Mouse (Mus musculus) lung, embryonic 16.5 days (tissue): ENCODE measurements around the gene Erfe. TPM values are rescaled to one million over a fixed set of nuclear protein-coding genes. Genes with fewer than 3 reads are reported as not detected.

Experiments
- ATAC-seq: fragments of 200-750 bp; cut with Nextera tagmentation; 2 replicates; pipeline ENCODE4 v1.8.0; 2017; ENCODE audit warnings: low read depth, mild to moderate bottlenecking, moderate library complexity
- H3K27ac ChIP-seq: fragments of 300-500 bp; sonication (generic); 2 replicates; pipeline ENCODE4 v1.5.1; 2014; ENCODE audit warnings: mild to moderate bottlenecking, control low read depth, low read length
- H3K27me3 ChIP-seq: fragments of 300-500 bp; sonication (generic); 2 replicates; pipeline ENCODE4 v1.6.1; 2014; ENCODE audit warnings: low read depth, low read length, mixed read lengths; ENCODE audit not compliant: control insufficient read depth, insufficient read depth
- H3K36me3 ChIP-seq: fragments of 300-500 bp; sonication (generic); 2 replicates; pipeline ENCODE4 v1.6.1; 2014; ENCODE audit warnings: low read length; ENCODE audit not compliant: control insufficient read depth, insufficient read depth
- H3K4me1 ChIP-seq: fragments of 300-500 bp; sonication (generic); replicated peaks from 2 replicates; pipeline ENCODE4 v1.6.1; 2014; ENCODE audit warnings: low read length, mixed read lengths; ENCODE audit not compliant: control insufficient read depth, insufficient read depth
- H3K4me2 ChIP-seq: fragments of 300-500 bp; sonication (generic); 2 replicates; pipeline ENCODE4 v1.6.1; 2014; ENCODE audit warnings: low read depth, low read length, control low read depth
- H3K4me3 ChIP-seq: fragments of 300-500 bp; sonication (generic); 2 replicates; pipeline ENCODE4 v1.5.1; 2014; ENCODE audit warnings: mild to moderate bottlenecking, low read length, control low read depth
- H3K9ac ChIP-seq: fragments of 300-500 bp; sonication (generic); 2 replicates; pipeline ENCODE4 v1.6.1; 2014; ENCODE audit warnings: low read length, control low read depth
- H3K9me3 ChIP-seq: fragments of 300-500 bp; sonication (generic); 2 replicates; pipeline ENCODE4 v1.6.1; 2016; ENCODE audit warnings: low read length; ENCODE audit not compliant: control insufficient read depth
- WGBS: fragments of 180-500 bp; shearing (Covaris S2); extraction: QIAGEN DNeasy Blood & Tissue Kit; methylation state at CpG from one replicate; pipeline ENCODE4 v1.1.7; 2014; 5-methylcytosine and 5-hydroxymethylcytosine counted together
- polyA plus RNA-seq: library from polyadenylated mRNA; unstranded; fragments of >200 nt; fragmentation: Nextera tagmentation; extraction: Ambion mirVana; gene quantifications from 2 replicates; pipeline ENCODE4 v1.2.1, GENCODE M21; 2015

Erfe gene
- polyA plus RNA-seq = 1.6 and 2.2 TPM in 2 replicates

- Histone ChIP-seq H3K4me3 (peak within 1 kb of the TSS; percentile 56), H3K4me2 (peak within 1 kb of the TSS; percentile 96), H3K9ac (peak within 1 kb of the TSS; percentile 77), H3K4me1 (peaks cover 4% of the 10 kb centered on the region; the same call in 1 of the 2 replicates), H3K27me3 (no peaks in the 10 kb centered on the region), H3K9me3 (no peaks in the 10 kb centered on the region), H3K27ac (no peak within 1 kb of the TSS), H3K36me3 (peaks cover 3% of the 10 kb centered on the region; the same call in 1 of the 2 replicates)
- ATAC-seq = peak; percentile 74
- 2% methylated on average over 54 of the region's 68 CpGs for WGBS
Measured at GRCm38 (mm10) chr1:91366215-91367108, at the start of gene Erfe. Gene Erfe (plus strand): TSS chr1:91366430.

GRCm38 (mm10) chr1:91317656-91318055, 48.6 kb upstream of the Erfe start:
- Histone ChIP-seq H3K9ac (no peak overlapping the region), H3K4me1 (no peaks in the 10 kb centered on the region), H3K9me3 (no peaks in the 10 kb centered on the region), H3K27me3 (no peaks in the 10 kb centered on the region), H3K4me3 (no peak overlapping the region), H3K36me3 (no peaks in the 10 kb centered on the region), H3K4me2 (no peak overlapping the region), H3K27ac (no peak overlapping the region)
- WGBS = 80% methylated on average over 6 of the region's 6 CpGs
- no peak for ATAC-seq

GRCm38 (mm10) chr1:91321760-91322438, 44.3 kb upstream of the Erfe start, which contains the start of gene Espnl:
Gene Espnl (plus strand): TSS chr1:91322075.
- WGBS = 45% methylated on average over 19 of the region's 19 CpGs
- Histone ChIP-seq H3K4me3 (no peak within 1 kb of the TSS), H3K9me3 (no peaks in the 10 kb centered on the region), H3K36me3 (no peaks in the 10 kb centered on the region), H3K27me3 (no peaks in the 10 kb centered on the region), H3K4me1 (no peaks in the 10 kb centered on the region), H3K4me2 (no peak within 1 kb of the TSS), H3K9ac (no peak within 1 kb of the TSS), H3K27ac (no peak within 1 kb of the TSS)
- peak; percentile 31; the same call in 1 of the 2 replicates for ATAC-seq

GRCm38 (mm10) chr1:91324646-91325045, 41.6 kb upstream of the Erfe start:
- no peak overlapping the region for H3K4me2 ChIP-seq
- H3K9ac ChIP-seq = no peak overlapping the region
- WGBS = 54% methylated on average over 2 of the region's 2 CpGs
- H3K4me1 ChIP-seq = no peaks in the 10 kb centered on the region
- H3K36me3 ChIP-seq = no peaks in the 10 kb centered on the region
- no peak overlapping the region for H3K27ac ChIP-seq
- no peaks in the 10 kb centered on the region for H3K9me3 ChIP-seq
- no peak overlapping the region for H3K4me3 ChIP-seq
- no peak for ATAC-seq
- H3K27me3 ChIP-seq = no peaks in the 10 kb centered on the region

- no peaks in the 10 kb centered on the region for H3K27me3 ChIP-seq
- H3K36me3 ChIP-seq = no peaks in the 10 kb centered on the region
- no peaks in the 10 kb centered on the region for H3K4me1 ChIP-seq
- no peak overlapping the region for H3K4me2 ChIP-seq
- H3K9me3 ChIP-seq = no peaks in the 10 kb centered on the region
- ATAC-seq = no peak
- H3K27ac ChIP-seq = no peak overlapping the region
- no peak overlapping the region for H3K9ac ChIP-seq
- WGBS = 72% methylated on average over 4 of the region's 4 CpGs
- no peak overlapping the region for H3K4me3 ChIP-seq
Measured at GRCm38 (mm10) chr1:91325488-91326042, 40.7 kb upstream of the Erfe start.

GRCm38 (mm10) chr1:91332102-91332501, 34.1 kb upstream of the Erfe start:
- ATAC-seq = no peak
- Histone ChIP-seq H3K36me3 (no peaks in the 10 kb centered on the region), H3K4me1 (no peaks in the 10 kb centered on the region), H3K27ac (no peak overlapping the region), H3K9me3 (no peaks in the 10 kb centered on the region), H3K27me3 (no peaks in the 10 kb centered on the region), H3K9ac (no peak overlapping the region), H3K4me3 (no peak overlapping the region), H3K4me2 (no peak overlapping the region)
- WGBS = 40% methylated on average over 4 of the region's 4 CpGs

- H3K4me3 ChIP-seq = no peak overlapping the region
- ATAC-seq = no peak
- no peak overlapping the region for H3K27ac ChIP-seq
- H3K4me2 ChIP-seq = no peak overlapping the region
- no peak overlapping the region for H3K9ac ChIP-seq
- no peaks in the 10 kb centered on the region for H3K9me3 ChIP-seq
- H3K36me3 ChIP-seq = no peaks in the 10 kb centered on the region
- no peaks in the 10 kb centered on the region for H3K4me1 ChIP-seq
- no peaks in the 10 kb centered on the region for H3K27me3 ChIP-seq
Measured at GRCm38 (mm10) chr1:91333582-91333981, 32.6 kb upstream of the Erfe start.

GRCm38 (mm10) chr1:91337355-91337754, 28.9 kb upstream of the Erfe start:
- no peak for ATAC-seq
- Histone ChIP-seq H3K4me3 (no peak overlapping the region), H3K27ac (no peak overlapping the region), H3K9ac (no peak overlapping the region), H3K9me3 (no peaks in the 10 kb centered on the region), H3K4me1 (no peaks in the 10 kb centered on the region), H3K27me3 (0 out of 2 replicates have a peak, but pooled peaks cover under 1% of the 10 kb centered on the region), H3K4me2 (no peak overlapping the region), H3K36me3 (no peaks in the 10 kb centered on the region)
- WGBS = 83% methylated on average over 7 of the region's 7 CpGs

- no peaks in the 10 kb centered on the region; the same call in 1 of the 2 replicates for H3K4me1 ChIP-seq
- no peak overlapping the region for H3K27ac ChIP-seq
- peaks cover 40% of the 10 kb centered on the region for H3K27me3 ChIP-seq
- 63% methylated on average over 3 of the region's 3 CpGs for WGBS
- H3K4me3 ChIP-seq = no peak overlapping the region
- no peak overlapping the region for H3K4me2 ChIP-seq
- H3K36me3 ChIP-seq = no peaks in the 10 kb centered on the region
- H3K9me3 ChIP-seq = no peaks in the 10 kb centered on the region
- no peak for ATAC-seq
- no peak overlapping the region for H3K9ac ChIP-seq
Measured at GRCm38 (mm10) chr1:91344001-91344400, 22.2 kb upstream of the Erfe start.
